ENCODE assay signal across 13 mouse cellular contexts in the genomic region with DNA sequence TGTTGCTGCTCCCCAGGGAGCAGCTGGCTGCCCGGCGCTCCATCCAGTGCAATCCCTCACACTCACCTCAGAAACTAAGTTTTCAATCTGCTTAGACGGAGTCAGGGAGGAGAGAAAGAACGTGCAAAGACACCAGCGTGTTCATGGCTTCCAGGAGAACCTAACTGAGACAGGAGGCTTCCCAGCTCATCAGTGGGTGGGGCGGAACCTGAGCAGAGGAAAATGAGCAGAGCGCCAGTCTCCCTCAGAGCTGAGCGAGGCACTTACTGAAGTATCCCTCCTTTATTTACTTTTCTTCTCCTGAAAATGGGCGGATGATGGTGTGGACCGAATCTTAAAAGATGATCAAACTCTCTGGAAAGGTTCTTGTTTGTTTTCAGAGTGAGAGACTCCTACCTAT.
"Had no signal": no experiment of that assay in that cellular context is flagged by ENCODE, and none has a peak within 500 bp of the region (broad histone marks: within the 10 kb centered on the region; RNA-seq: fewer than 3 reads in every experiment).

No protein-coding gene starts in this region.

- H3K27ac ChIP-seq: kidney, postnatal 0 days; liver, embryonic 13.5 days; midbrain, embryonic 13.5 days; stomach, embryonic 15.5 days had no signal

- DNase-seq: kidney, adult 2 months; kidney, postnatal 25 days; liver, embryonic 13.5 days; lung, adult 2 months; lung, postnatal 14 days; lung, postnatal 4 days; spleen, adult 18-20 months; thymus, adult 2 months; thymus, postnatal 14 days had no signal

- H3K4me3 ChIP-seq: liver, embryonic 13.5 days; midbrain, embryonic 13.5 days; stomach, embryonic 15.5 days had no signal

- ATAC-seq: intestine, postnatal 0 days; midbrain, embryonic 13.5 days had no signal
